Mouse (Mus musculus): ENCODE results near the gene Ctnna2. TPM values are rescaled to one million over a fixed set of nuclear protein-coding genes. Genes with fewer than 3 reads are reported as not detected.

The Ctnna2 gene
- polyA plus RNA-seq, 1 experiment from 2014 or later: 52.0 TPM

- H3K4me3 ChIP-seq (ENCODE audit: low read depth, low read length): peak within 1 kb of the TSS; percentile 46
- no peaks in the 10 kb centered on the region for H3K36me3 ChIP-seq (ENCODE audit: control insufficient read depth, insufficient read depth, low read length)
- under 1% methylated on average over 48 of the region's 53 CpGs for WGBS
- ATAC-seq (ENCODE audit: low FRiP score): peak; percentile 94
- peak; percentile 78 for DNase-seq (ENCODE audit: low spot score)
- no peaks in the 10 kb centered on the region for H3K4me1 ChIP-seq (replicated peaks; ENCODE audit: control insufficient read depth, insufficient read depth, low read length)
- peak within 1 kb of the TSS; percentile 94 for H3K4me2 ChIP-seq (replicated peaks; ENCODE audit: low read depth, low read length)
- H3K9ac ChIP-seq (ENCODE audit: low read depth, low read length): peak within 1 kb of the TSS; percentile 68
- no peaks in the 10 kb centered on the region for H3K9me3 ChIP-seq (ENCODE audit: control insufficient read depth, low read length)
- peak within 1 kb of the TSS; percentile 79 for H3K27ac ChIP-seq (ENCODE audit: low read depth, low read length)
- H3K27me3 ChIP-seq (ENCODE audit: control insufficient read depth, insufficient read depth, low read length): peaks cover 16% of the 10 kb centered on the region
Measured at GRCm38 (mm10) chr6:77242601-77243406, 736.7 kb downstream of the Ctnna2 start, which contains the start of gene Lrrtm1. TSS of gene Lrrtm1 (plus strand) at chr6:77242689.

GRCm38 (mm10) chr6:77240426-77240825, 739.1 kb downstream of the Ctnna2 start:
- WGBS: 63% methylated on average over 1 of the region's 1 CpGs
- DNase-seq (ENCODE audit: low spot score) (no peak), ATAC-seq (ENCODE audit: low FRiP score) (no peak)
- Histone ChIP-seq H3K9me3 (ENCODE audit: control insufficient read depth, low read length) (no peaks in the 10 kb centered on the region), H3K9ac (ENCODE audit: low read depth, low read length) (no peak overlapping the region), H3K36me3 (ENCODE audit: control insufficient read depth, insufficient read depth, low read length) (no peaks in the 10 kb centered on the region), H3K4me2 (replicated peaks; ENCODE audit: low read depth, low read length) (no peak overlapping the region), H3K27me3 (ENCODE audit: control insufficient read depth, insufficient read depth, low read length) (peaks cover 13% of the 10 kb centered on the region), H3K4me3 (ENCODE audit: low read depth, low read length) (no peak overlapping the region), H3K4me1 (replicated peaks; ENCODE audit: control insufficient read depth, insufficient read depth, low read length) (no peaks in the 10 kb centered on the region), H3K27ac (ENCODE audit: low read depth, low read length) (no peak overlapping the region)

GRCm38 (mm10) chr6:77222849-77223638, 756.5 kb downstream of the Ctnna2 start:
- no peak overlapping the region for H3K27ac ChIP-seq (ENCODE audit: low read depth, low read length)
- ATAC-seq (ENCODE audit: low FRiP score): peak; percentile 85; the same call in 1 of the 2 replicates
- no peaks in the 10 kb centered on the region for H3K4me1 ChIP-seq (replicated peaks; ENCODE audit: control insufficient read depth, insufficient read depth, low read length)
- H3K27me3 ChIP-seq (ENCODE audit: control insufficient read depth, insufficient read depth, low read length): no peaks in the 10 kb centered on the region
- H3K4me2 ChIP-seq (replicated peaks; ENCODE audit: low read depth, low read length): no peak overlapping the region
- H3K4me3 ChIP-seq (ENCODE audit: low read depth, low read length): no peak overlapping the region
- H3K36me3 ChIP-seq (ENCODE audit: control insufficient read depth, insufficient read depth, low read length): no peaks in the 10 kb centered on the region
- peak; percentile 13 for DNase-seq (ENCODE audit: low spot score)
- WGBS: 60% methylated on average over 16 of the region's 16 CpGs
- H3K9ac ChIP-seq (ENCODE audit: low read depth, low read length): no peak overlapping the region; the same call in 1 of the 2 replicates
- H3K9me3 ChIP-seq (ENCODE audit: control insufficient read depth, low read length): no peaks in the 10 kb centered on the region

- no peak overlapping the region for H3K4me3 ChIP-seq (ENCODE audit: low read depth, low read length)
- no peaks in the 10 kb centered on the region for H3K36me3 ChIP-seq (ENCODE audit: control insufficient read depth, insufficient read depth, low read length)
- no peak overlapping the region for H3K27ac ChIP-seq (ENCODE audit: low read depth, low read length)
- H3K4me2 ChIP-seq (replicated peaks; ENCODE audit: low read depth, low read length): no peak overlapping the region
- no peaks in the 10 kb centered on the region for H3K9me3 ChIP-seq (ENCODE audit: control insufficient read depth, low read length)
- no peaks in the 10 kb centered on the region for H3K4me1 ChIP-seq (replicated peaks; ENCODE audit: control insufficient read depth, insufficient read depth, low read length)
- H3K9ac ChIP-seq (ENCODE audit: low read depth, low read length): no peak overlapping the region
- DNase-seq (ENCODE audit: low spot score) (no peak), ATAC-seq (ENCODE audit: low FRiP score) (no peak)
- 65% methylated on average over 4 of the region's 4 CpGs for WGBS
- no peaks in the 10 kb centered on the region for H3K27me3 ChIP-seq (ENCODE audit: control insufficient read depth, insufficient read depth, low read length)
Measured at GRCm38 (mm10) chr6:77220776-77221175, 758.7 kb downstream of the Ctnna2 start.

GRCm38 (mm10) chr6:77218875-77219274, 760.6 kb downstream of the Ctnna2 start:
- Histone ChIP-seq H3K4me2 (replicated peaks; ENCODE audit: low read depth, low read length) (no peak overlapping the region), H3K4me3 (ENCODE audit: low read depth, low read length) (no peak overlapping the region), H3K36me3 (ENCODE audit: control insufficient read depth, insufficient read depth, low read length) (no peaks in the 10 kb centered on the region), H3K27me3 (ENCODE audit: control insufficient read depth, insufficient read depth, low read length) (no peaks in the 10 kb centered on the region), H3K4me1 (replicated peaks; ENCODE audit: control insufficient read depth, insufficient read depth, low read length) (no peaks in the 10 kb centered on the region), H3K27ac (ENCODE audit: low read depth, low read length) (no peak overlapping the region), H3K9ac (ENCODE audit: low read depth, low read length) (no peak overlapping the region), H3K9me3 (ENCODE audit: control insufficient read depth, low read length) (no peaks in the 10 kb centered on the region)
- DNase-seq (ENCODE audit: low spot score) (peak; percentile 52), ATAC-seq (ENCODE audit: low FRiP score) (no peak)

GRCm38 (mm10) chr6:77215322-77215721, 764.2 kb downstream of the Ctnna2 start:
- WGBS: 48% methylated on average over 4 of the region's 4 CpGs
- peak; percentile 40; the same call in 1 of the 2 replicates for ATAC-seq (ENCODE audit: low FRiP score)
- no peak overlapping the region for H3K27ac ChIP-seq (ENCODE audit: low read depth, low read length)

GRCm38 (mm10) chr6:77213757-77214409, 765.6 kb downstream of the Ctnna2 start:
- Histone ChIP-seq H3K9ac (ENCODE audit: low read depth, low read length) (no peak overlapping the region), H3K4me1 (replicated peaks; ENCODE audit: control insufficient read depth, insufficient read depth, low read length) (no peaks in the 10 kb centered on the region), H3K9me3 (ENCODE audit: control insufficient read depth, low read length) (no peaks in the 10 kb centered on the region), H3K4me2 (replicated peaks; ENCODE audit: low read depth, low read length) (no peak overlapping the region), H3K27me3 (ENCODE audit: control insufficient read depth, insufficient read depth, low read length) (no peaks in the 10 kb centered on the region), H3K36me3 (ENCODE audit: control insufficient read depth, insufficient read depth, low read length) (no peaks in the 10 kb centered on the region), H3K27ac (ENCODE audit: low read depth, low read length) (no peak overlapping the region), H3K4me3 (ENCODE audit: low read depth, low read length) (no peak overlapping the region)
- WGBS: 25% methylated on average over 3 of the region's 3 CpGs
- ATAC-seq (ENCODE audit: low FRiP score) (peak; percentile 40; the same call in 1 of the 2 replicates), DNase-seq (ENCODE audit: low spot score) (no peak)

More at GRCm38 (mm10) chr6:77215322-77215721, 764.2 kb downstream of the Ctnna2 start:
- no peak overlapping the region for H3K4me3 ChIP-seq (ENCODE audit: low read depth, low read length)
- H3K4me2 ChIP-seq (replicated peaks; ENCODE audit: low read depth, low read length): no peak overlapping the region
- no peaks in the 10 kb centered on the region for H3K27me3 ChIP-seq (ENCODE audit: control insufficient read depth, insufficient read depth, low read length)
- no peaks in the 10 kb centered on the region for H3K36me3 ChIP-seq (ENCODE audit: control insufficient read depth, insufficient read depth, low read length)
- H3K4me1 ChIP-seq (replicated peaks; ENCODE audit: control insufficient read depth, insufficient read depth, low read length): no peaks in the 10 kb centered on the region
- no peaks in the 10 kb centered on the region for H3K9me3 ChIP-seq (ENCODE audit: control insufficient read depth, low read length)
- no peak for DNase-seq (ENCODE audit: low spot score)
- no peak overlapping the region for H3K9ac ChIP-seq (ENCODE audit: low read depth, low read length)

GRCm38 (mm10) chr6:77209929-77210328, 769.6 kb downstream of the Ctnna2 start:
- ATAC-seq (ENCODE audit: low FRiP score) (no peak), DNase-seq (ENCODE audit: low spot score) (no peak)
- no peak overlapping the region for H3K4me3 ChIP-seq (ENCODE audit: low read depth, low read length)
- H3K4me1 ChIP-seq (replicated peaks; ENCODE audit: control insufficient read depth, insufficient read depth, low read length): no peaks in the 10 kb centered on the region
- no peaks in the 10 kb centered on the region for H3K9me3 ChIP-seq (ENCODE audit: control insufficient read depth, low read length)
- H3K27ac ChIP-seq (ENCODE audit: low read depth, low read length): no peak overlapping the region
- no peak overlapping the region for H3K9ac ChIP-seq (ENCODE audit: low read depth, low read length)
- 80% methylated on average over 3 of the region's 3 CpGs for WGBS
- H3K36me3 ChIP-seq (ENCODE audit: control insufficient read depth, insufficient read depth, low read length): no peaks in the 10 kb centered on the region
- no peaks in the 10 kb centered on the region for H3K27me3 ChIP-seq (ENCODE audit: control insufficient read depth, insufficient read depth, low read length)
- no peak overlapping the region for H3K4me2 ChIP-seq (replicated peaks; ENCODE audit: low read depth, low read length)
